Comparison of ENCODE assay signal across 9 mouse cellular contexts in the genomic region with DNA sequence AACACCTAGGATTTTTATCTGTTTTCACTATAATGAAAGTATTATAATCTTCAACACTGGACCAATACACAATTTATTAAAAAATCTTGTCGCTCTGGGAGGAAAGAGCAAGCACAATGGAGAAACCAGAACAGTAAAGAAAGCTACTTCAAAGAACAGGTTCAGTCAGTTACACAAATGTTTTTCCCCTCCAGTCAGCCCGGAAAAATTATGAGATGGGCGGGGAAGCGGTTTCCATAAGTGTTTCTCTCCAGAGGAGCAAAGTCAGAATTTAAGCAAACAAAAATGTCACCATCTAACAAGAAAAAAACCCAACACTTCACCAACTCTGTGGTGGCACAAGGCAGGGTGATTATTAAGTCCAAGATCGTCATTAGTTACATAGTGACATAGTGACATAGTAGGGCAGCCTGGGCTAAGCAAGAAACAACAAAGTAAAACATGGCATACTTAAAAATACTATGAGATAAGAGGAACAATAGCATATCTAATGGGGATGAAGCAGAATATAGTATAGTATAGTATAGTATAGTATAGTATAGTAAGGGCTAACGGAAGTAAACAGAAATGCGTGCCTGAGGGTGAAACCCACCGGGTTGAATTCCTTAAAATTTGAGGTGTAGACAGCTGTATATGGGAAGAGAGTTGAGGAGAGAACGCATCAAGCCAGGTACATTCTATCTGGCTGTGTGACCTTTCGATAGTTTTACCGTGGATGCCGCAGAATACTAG.
DNase-seq lines count a peak whose midpoint lies in the region; ATAC-seq and TF ChIP-seq lines count a peak whose summit lies in the region.
"Had no signal": no experiment of that assay in that cellular context is flagged by ENCODE, and none has a peak within 500 bp of the region (broad histone marks: within the 10 kb centered on the region; RNA-seq: fewer than 3 reads in every experiment).

No protein-coding gene starts in this region.

- WGBS in lung, embryonic 15.5 days: 55% methylated on average over 12 of the region's 12 CpGs
- 64% methylated on average over 12 of the region's 12 CpGs for WGBS in forebrain, postnatal 0 days
- WGBS in neural tube, embryonic 15.5 days: 73% methylated on average over 12 of the region's 12 CpGs

- no peak overlapping the region for H3K4me2 ChIP-seq in lung, embryonic 15.5 days
- 0 out of 2 replicates have a peak overlapping the region, but pooled peaks have one; percentile 25 for H3K4me2 ChIP-seq in forebrain, postnatal 0 days (ENCODE audit: low read depth)
- H3K4me2 ChIP-seq in neural tube, embryonic 15.5 days: peak overlapping the region; percentile 35; the same call in 1 of the 2 replicates
- H3K4me2 ChIP-seq: limb, embryonic 12.5 days had no signal

- no peaks in the 10 kb centered on the region for H3K27me3 ChIP-seq in lung, embryonic 15.5 days
- no peaks in the 10 kb centered on the region for H3K27me3 ChIP-seq in forebrain, postnatal 0 days (ENCODE audit: insufficient read depth, low read length)
- no peaks in the 10 kb centered on the region for H3K27me3 ChIP-seq in neural tube, embryonic 15.5 days (replicated peaks)
- H3K27me3 ChIP-seq: limb, embryonic 12.5 days had no signal

- ATAC-seq in lung, embryonic 15.5 days (ENCODE audit: borderline replicate concordance, extremely low read depth, low FRiP score, low TSS enrichment): 0 out of 2 replicates have a peak, but pooled peaks have one; percentile 5
- ATAC-seq in forebrain, postnatal 0 days: peak; percentile 47
- peak; percentile 41; the same call in 1 of the 2 replicates for ATAC-seq in neural tube, embryonic 15.5 days (ENCODE audit: low FRiP score)

- H3K27ac ChIP-seq in lung, embryonic 15.5 days: no peak overlapping the region
- no peak overlapping the region for H3K27ac ChIP-seq in forebrain, postnatal 0 days (ENCODE audit: low read depth, low read length)
- H3K27ac ChIP-seq in neural tube, embryonic 15.5 days (replicated peaks): no peak overlapping the region
- H3K27ac ChIP-seq: limb, embryonic 12.5 days had no signal

- no peak for DNase-seq in lung, postnatal 4 days
- no peak for DNase-seq in forebrain, postnatal 0 days
- peak; percentile 19 for DNase-seq in lung, postnatal 10 days
- DNase-seq in heart, adult 8-10 months (ENCODE audit: low spot score): no peak
- DNase-seq in cerebellum, postnatal 25 days: no peak

- H3K4me3 ChIP-seq in lung, embryonic 15.5 days: no peak overlapping the region
- H3K4me3 ChIP-seq in forebrain, postnatal 0 days (ENCODE audit: low read depth, low read length): 0 out of 2 replicates have a peak overlapping the region, but pooled peaks have one; percentile 9
- no peak overlapping the region for H3K4me3 ChIP-seq in neural tube, embryonic 15.5 days (replicated peaks)
- H3K4me3 ChIP-seq: erythroblast, embryonic 14.5 days; limb, embryonic 12.5 days had no signal

- H3K9me3 ChIP-seq in lung, embryonic 15.5 days: no peaks in the 10 kb centered on the region
- H3K9me3 ChIP-seq in forebrain, postnatal 0 days (ENCODE audit: low read length): no peaks in the 10 kb centered on the region
- H3K9me3 ChIP-seq in neural tube, embryonic 15.5 days (replicated peaks): no peaks in the 10 kb centered on the region
- H3K9me3 ChIP-seq: limb, embryonic 12.5 days had no signal

- no peak overlapping the region for H3K9ac ChIP-seq in lung, embryonic 15.5 days
- H3K9ac ChIP-seq in forebrain, postnatal 0 days: no peak overlapping the region
- no peak overlapping the region for H3K9ac ChIP-seq in neural tube, embryonic 15.5 days (replicated peaks)
- H3K9ac ChIP-seq: limb, embryonic 12.5 days had no signal

- H3K4me1 ChIP-seq in lung, embryonic 15.5 days: no peaks in the 10 kb centered on the region
- H3K4me1 ChIP-seq in forebrain, postnatal 0 days (ENCODE audit: insufficient read depth): peaks cover 6% of the 10 kb centered on the region; the same call in 1 of the 2 replicates
- H3K4me1 ChIP-seq in neural tube, embryonic 15.5 days: peaks cover 10% of the 10 kb centered on the region

- no peaks in the 10 kb centered on the region for H3K36me3 ChIP-seq in lung, embryonic 15.5 days
- H3K36me3 ChIP-seq in forebrain, postnatal 0 days (ENCODE audit: insufficient read depth): no peaks in the 10 kb centered on the region
- H3K36me3 ChIP-seq in neural tube, embryonic 15.5 days: no peaks in the 10 kb centered on the region
- H3K36me3 ChIP-seq: limb, embryonic 12.5 days had no signal

- no peak for TF ChIP-seq CTCF in forebrain, postnatal 0 days (IDR thresholded peaks at IDR 0.05; ENCODE audit: low read depth)
